Mouse (Mus musculus): ENCODE results near the gene Trim3. TPM values are rescaled to one million over a fixed set of nuclear protein-coding genes. Genes with fewer than 3 reads are reported as not detected.
A peak's percentile ranks its signal among the peaks of the same experiment; 100 is the strongest.

Gene Trim3
- polyA plus RNA-seq, 1 experiment = 42.8 TPM

DNA sequence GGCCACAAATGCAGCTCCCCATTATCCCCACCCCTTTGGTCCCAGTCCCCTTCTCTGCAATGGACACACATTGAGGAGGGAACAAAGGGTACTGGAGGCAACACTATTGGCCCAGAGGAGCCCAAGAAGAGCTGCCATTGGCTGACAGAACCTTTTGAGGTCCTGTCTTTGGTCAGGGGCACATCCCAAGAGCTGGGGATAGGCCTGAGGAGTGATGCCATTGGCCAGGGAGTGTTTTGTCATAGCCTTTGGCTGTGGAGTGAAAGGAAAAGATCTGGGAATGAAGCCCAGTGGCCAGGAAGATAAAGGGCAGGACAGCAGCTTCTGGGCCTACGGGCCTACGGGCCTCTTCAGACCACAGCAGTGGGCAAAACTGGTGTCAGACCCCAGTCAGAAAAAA lies 2.4 kb upstream of the Trim3 start:
- Histone ChIP-seq H3K27me3 (ENCODE audit: control insufficient read depth, insufficient read depth, insufficient read length) (no peaks in the 10 kb centered on the region), H3K4me3 (no peak overlapping the region), H3K4me2 (ENCODE audit: low read depth) (no peak overlapping the region), H3K36me3 (ENCODE audit: control insufficient read depth, insufficient read depth) (peaks cover 4% of the 10 kb centered on the region), H3ac (ENCODE audit: control insufficient read depth, insufficient read length) (no peak overlapping the region), H3K79me2 (ENCODE audit: control insufficient read depth, insufficient read depth) (peaks cover 35% of the 10 kb centered on the region)
- no peak for TF ChIP-seq TCF12 (IDR thresholded peaks at IDR 0.05; ENCODE audit: insufficient read depth, poor library complexity, severe bottlenecking)
- TF ChIP-seq E2F4 (IDR thresholded peaks at IDR 0.05; ENCODE audit: insufficient read depth) = no peak
- no peak for TF ChIP-seq TCF3 (IDR thresholded peaks at IDR 0.05; ENCODE audit: insufficient read length, low read depth)
- TF ChIP-seq USF1 (IDR thresholded peaks at IDR 0.05; ENCODE audit: low read depth) = no peak
- no peak for TF ChIP-seq CEBPB (IDR thresholded peaks at IDR 0.05; ENCODE audit: insufficient read depth, poor library complexity, severe bottlenecking)
- TF ChIP-seq POLR2AphosphoS2 (IDR thresholded peaks at IDR 0.05; ENCODE audit: insufficient read length, low read depth) = no peak
- no peak for TF ChIP-seq MYOG (IDR thresholded peaks at IDR 0.05; ENCODE audit: control insufficient read depth in 1 of 3, insufficient read depth in 1 of 3, insufficient read length in 2 of 3, low read depth in 2 of 3)
- TF ChIP-seq POLR2A (IDR thresholded peaks at IDR 0.05; ENCODE audit: insufficient read length, low read depth) = no peak
- no peak for TF ChIP-seq SRF (IDR thresholded peaks at IDR 0.05; ENCODE audit: control insufficient read depth, insufficient read length, low read depth)
- no peak for TF ChIP-seq REST (IDR thresholded peaks at IDR 0.05; ENCODE audit: insufficient read depth, insufficient read length)
- no peak for TF ChIP-seq MAX (IDR thresholded peaks at IDR 0.05; ENCODE audit: low read depth)
- no peak for TF ChIP-seq MYOD1 (IDR thresholded peaks at IDR 0.05; ENCODE audit: control insufficient read depth in 1 of 3, insufficient read length in 2 of 3, low read depth in 2 of 3)

DNA sequence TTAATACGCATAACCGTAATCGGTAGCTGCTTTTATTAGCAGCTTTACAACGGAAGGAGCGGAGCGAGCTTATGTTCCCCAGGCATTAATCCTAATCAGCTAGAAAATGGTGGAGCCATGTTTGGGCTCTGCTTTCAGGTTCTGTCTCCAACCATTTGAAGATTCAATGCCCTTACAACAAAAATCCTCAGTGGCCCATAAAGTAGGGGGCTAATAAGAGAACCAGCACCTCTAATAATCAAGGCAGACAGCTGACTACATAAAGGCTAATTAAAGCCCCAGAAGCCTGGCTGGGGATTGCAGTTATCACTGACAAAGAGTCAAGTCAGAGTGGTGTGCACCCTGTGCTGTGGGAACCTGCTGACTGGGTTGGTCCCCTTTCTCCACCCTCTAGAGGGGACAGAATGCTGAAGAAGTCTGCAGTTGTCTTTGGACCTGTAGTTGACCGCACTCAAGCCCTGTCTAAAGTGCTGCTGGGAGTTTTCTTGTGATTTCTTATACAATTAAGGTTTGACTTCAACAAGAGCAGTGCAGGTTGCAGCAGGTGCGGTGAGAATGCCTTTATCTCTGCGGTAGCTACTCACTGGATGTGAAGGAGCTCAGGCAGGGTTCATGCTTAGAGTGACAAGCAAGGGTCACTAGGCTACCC lies 1.0 kb upstream of the Trim3 start:
- no peak overlapping the region for H3K4me3 ChIP-seq
- H3K27me3 ChIP-seq (ENCODE audit: control insufficient read depth, insufficient read depth, insufficient read length) = no peaks in the 10 kb centered on the region
- TF ChIP-seq MYOD1 (IDR thresholded peaks at IDR 0.05; ENCODE audit: control insufficient read depth in 1 of 3, insufficient read length in 2 of 3, low read depth in 2 of 3) (no peak), MAX (IDR thresholded peaks at IDR 0.05; ENCODE audit: low read depth) (no peak), TCF3 (IDR thresholded peaks at IDR 0.05; ENCODE audit: insufficient read length, low read depth) (no peak), CEBPB (IDR thresholded peaks at IDR 0.05; ENCODE audit: insufficient read depth, poor library complexity, severe bottlenecking) (no peak), E2F4 (IDR thresholded peaks at IDR 0.05; ENCODE audit: insufficient read depth) (no peak)
- peaks cover 4% of the 10 kb centered on the region for H3K36me3 ChIP-seq (ENCODE audit: control insufficient read depth, insufficient read depth)
- H3ac ChIP-seq (ENCODE audit: control insufficient read depth, insufficient read length) = no peak overlapping the region
- H3K79me2 ChIP-seq (ENCODE audit: control insufficient read depth, insufficient read depth) = peaks cover 39% of the 10 kb centered on the region
- no peak overlapping the region for H3K4me2 ChIP-seq (ENCODE audit: low read depth)

DNA sequence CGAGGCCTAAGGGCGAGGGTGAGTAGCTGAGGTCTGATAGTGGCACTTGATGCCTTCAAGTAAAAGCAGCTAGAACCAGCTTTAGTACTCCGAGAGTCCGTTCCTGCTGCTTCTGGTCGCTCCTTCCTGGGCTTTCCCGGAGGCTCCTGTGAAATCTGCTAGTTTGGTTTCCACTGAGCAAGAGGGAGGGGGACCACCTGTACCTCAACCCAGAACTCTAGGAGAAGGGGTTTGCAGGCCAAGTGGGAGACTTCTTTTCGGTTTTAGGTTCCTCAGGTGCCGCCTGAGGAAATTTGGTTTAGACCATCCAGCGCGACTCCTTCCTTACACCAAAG lies 397 bp upstream of the Trim3 start:
- Histone ChIP-seq H3K27me3 (ENCODE audit: control insufficient read depth, insufficient read depth, insufficient read length) (no peaks in the 10 kb centered on the region), H3K4me3 (peak overlapping the region; percentile 76), H3K79me2 (ENCODE audit: control insufficient read depth, insufficient read depth) (peaks cover 39% of the 10 kb centered on the region), H3ac (ENCODE audit: control insufficient read depth, insufficient read length) (peak overlapping the region; percentile 71), H3K4me2 (ENCODE audit: low read depth) (peak overlapping the region; percentile 85), H3K36me3 (ENCODE audit: control insufficient read depth, insufficient read depth) (peaks cover 4% of the 10 kb centered on the region)
- TF ChIP-seq TCF3 (IDR thresholded peaks at IDR 0.05; ENCODE audit: insufficient read length, low read depth) = no peak
- TF ChIP-seq MAX (IDR thresholded peaks at IDR 0.05; ENCODE audit: low read depth) = no peak
- TF ChIP-seq CEBPB (IDR thresholded peaks at IDR 0.05; ENCODE audit: insufficient read depth, poor library complexity, severe bottlenecking) = no peak
- TF ChIP-seq E2F4 (IDR thresholded peaks at IDR 0.05; ENCODE audit: insufficient read depth) = no peak
- no peak for TF ChIP-seq SRF (IDR thresholded peaks at IDR 0.05; ENCODE audit: control insufficient read depth, insufficient read length, low read depth)

DNA sequence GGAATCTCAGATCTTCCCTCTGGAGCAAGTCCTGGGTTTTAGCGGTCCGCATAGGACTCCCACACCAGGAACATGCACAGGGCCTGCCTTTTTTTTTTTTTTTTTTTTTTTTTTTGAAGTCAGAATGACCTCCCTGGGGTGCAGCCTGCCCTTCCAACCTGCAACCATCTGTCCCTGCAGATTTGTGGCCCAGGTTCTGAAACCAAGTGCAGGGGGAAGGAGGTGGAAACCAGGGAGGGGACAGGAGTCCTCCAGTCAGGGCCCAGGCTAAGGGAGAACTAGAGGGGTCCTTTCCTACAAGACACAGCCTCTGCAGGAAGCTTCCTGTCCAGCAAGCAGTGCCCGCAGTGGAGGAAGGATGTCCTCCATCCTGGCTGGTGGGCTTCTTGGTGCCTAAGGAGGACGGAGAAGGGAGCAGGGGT lies 809 bp downstream of the Trim3 start:
- TF ChIP-seq POLR2A (IDR thresholded peaks at IDR 0.05; ENCODE audit: insufficient read length, low read depth) (no peak), USF1 (IDR thresholded peaks at IDR 0.05; ENCODE audit: low read depth) (no peak), TCF3 (IDR thresholded peaks at IDR 0.05; ENCODE audit: insufficient read length, low read depth) (no peak), E2F4 (IDR thresholded peaks at IDR 0.05; ENCODE audit: insufficient read depth) (no peak), MYOG (IDR thresholded peaks at IDR 0.05; ENCODE audit: control insufficient read depth in 1 of 3, insufficient read depth in 1 of 3, insufficient read length in 2 of 3, low read depth in 2 of 3) (no peak)
- H3K4me2 ChIP-seq (ENCODE audit: low read depth) = peak overlapping the region; percentile 88
- H3K79me2 ChIP-seq (ENCODE audit: control insufficient read depth, insufficient read depth) = peaks cover 50% of the 10 kb centered on the region
- no peaks in the 10 kb centered on the region for H3K27me3 ChIP-seq (ENCODE audit: control insufficient read depth, insufficient read depth, insufficient read length)
- peak overlapping the region; percentile 71 for H3ac ChIP-seq (ENCODE audit: control insufficient read depth, insufficient read length)
- H3K36me3 ChIP-seq (ENCODE audit: control insufficient read depth, insufficient read depth) = peaks cover 4% of the 10 kb centered on the region
- H3K4me3 ChIP-seq = peak overlapping the region; percentile 76

DNA sequence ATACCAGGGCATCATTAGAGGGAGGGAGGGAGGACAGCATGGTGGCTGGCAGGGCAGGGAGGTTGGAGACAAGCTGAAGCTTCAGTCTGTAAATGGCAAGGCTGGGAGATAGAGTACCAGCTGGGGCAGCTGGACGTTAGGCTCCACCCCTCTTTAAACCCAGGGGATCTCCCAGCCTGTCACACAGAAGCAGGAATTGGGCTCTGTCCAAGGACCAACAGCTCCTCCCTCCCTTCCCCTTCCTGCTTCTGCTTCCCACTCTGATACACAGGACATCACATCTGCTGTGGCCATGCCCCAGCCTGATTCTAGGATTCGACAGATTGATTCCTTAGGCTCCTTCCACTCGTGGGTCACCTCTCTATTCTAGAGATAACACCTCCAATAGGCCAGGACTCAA lies 4.7 kb downstream of the Trim3 start:
- peak overlapping the region; percentile 70 for H3K4me2 ChIP-seq (ENCODE audit: low read depth)

More for the DNA sequence above, 4.7 kb downstream of the Trim3 start:
- Histone ChIP-seq H3K27me3 (ENCODE audit: control insufficient read depth, insufficient read depth, insufficient read length) (no peaks in the 10 kb centered on the region), H3K4me3 (no peak overlapping the region), H3K79me2 (ENCODE audit: control insufficient read depth, insufficient read depth) (peaks cover 65% of the 10 kb centered on the region), H3ac (ENCODE audit: control insufficient read depth, insufficient read length) (no peak overlapping the region), H3K36me3 (ENCODE audit: control insufficient read depth, insufficient read depth) (peaks cover 18% of the 10 kb centered on the region)
- TF ChIP-seq POLR2AphosphoS2 (IDR thresholded peaks at IDR 0.05; ENCODE audit: insufficient read length, low read depth) = peak; percentile 10
- no peak for TF ChIP-seq MYOG (IDR thresholded peaks at IDR 0.05; ENCODE audit: control insufficient read depth in 1 of 3, insufficient read depth in 1 of 3, insufficient read length in 2 of 3, low read depth in 2 of 3)
